Mouse (Mus musculus) brain, embryonic 14.5 days (tissue): Measurements from ENCODE around the gene Acoxl. TPM values are rescaled to one million over a fixed set of nuclear protein-coding genes. Genes with fewer than 3 reads are reported as not detected.
A peak's percentile ranks its signal among the peaks of the same experiment; 100 is the strongest.

ENCODE experiments used
- DNase-seq: peaks from one replicate; pipeline ENCODE4 v3.0.0-alpha.2; 2011; ENCODE audit warnings: low read depth
- CTCF ChIP-seq: fragments of 200-500 bp; IDR thresholded peaks from 2 replicates; pipeline ENCODE4 v1.5.1; 2012; ENCODE audit warnings: inconsistent platforms, mild to moderate bottlenecking, moderate library complexity, borderline replicate concordance; ENCODE audit not compliant: insufficient read depth, insufficient read length; ENCODE audit errors: extremely low read depth
- POLR2A ChIP-seq: fragments of 200-500 bp; IDR thresholded peaks from 2 replicates; pipeline ENCODE4 v1.6.1; 2012; ENCODE audit warnings: mild to moderate bottlenecking, inconsistent platforms, borderline replicate concordance; ENCODE audit not compliant: poor library complexity, insufficient read depth, insufficient read length, severe bottlenecking; ENCODE audit errors: extremely low read depth
- polyA plus RNA-seq: library from polyadenylated mRNA; depleted of rRNA; stranded (reverse); fragments of >200 nt; gene quantifications from 2 replicates; pipeline ENCODE4 v1.2.3, GENCODE M21; 2012

Gene Acoxl
- polyA plus RNA-seq, 1 experiment: 0.04 TPM

DNA sequence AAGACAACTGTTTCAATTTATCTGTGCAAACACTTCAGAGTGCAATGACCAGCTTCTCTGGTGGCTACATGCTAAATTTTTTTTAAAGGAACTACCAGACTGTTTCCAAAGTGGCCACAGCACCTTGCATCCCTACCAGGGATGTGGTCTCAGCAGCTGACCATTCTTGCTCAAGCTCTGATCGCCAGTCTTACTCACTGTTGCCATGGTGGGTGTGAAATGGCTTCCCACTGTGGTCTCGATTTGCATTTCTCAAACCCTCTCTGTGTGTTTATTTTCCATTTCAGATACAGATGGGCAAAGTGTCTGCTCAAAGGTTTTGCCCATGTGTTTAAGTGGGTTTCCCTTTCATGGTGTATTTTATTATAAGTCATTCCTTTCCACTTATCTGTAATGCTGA is 230.3 kb downstream of the Acoxl start:
- TF ChIP-seq CTCF (no peak), POLR2A (no peak)
- no peak for DNase-seq

GRCm38 (mm10) chr2:128071791-128072190 is 233.1 kb downstream of the Acoxl start:
- no peak for DNase-seq

DNA sequence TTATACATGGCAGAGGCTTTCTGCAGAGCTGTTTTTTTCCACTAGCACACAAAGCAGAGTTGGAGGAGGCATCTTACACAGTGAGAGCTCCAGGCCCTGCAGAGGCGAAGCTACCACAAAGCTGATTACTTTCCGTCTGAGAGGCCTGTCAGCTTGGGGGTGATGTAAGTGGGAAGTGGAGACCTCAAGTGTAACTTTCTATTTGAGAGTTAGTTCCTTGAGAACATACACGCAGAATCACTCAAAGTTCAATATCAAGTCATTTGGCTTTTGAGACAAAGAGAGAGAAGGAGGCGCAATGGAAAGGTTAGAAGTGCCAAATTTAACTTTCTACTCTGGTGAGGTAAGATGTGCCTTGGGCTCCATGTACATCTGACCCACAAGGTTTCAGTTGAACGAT is 234.3 kb downstream of the Acoxl start:
- TF ChIP-seq CTCF (no peak), POLR2A (no peak)
- no peak for DNase-seq

More at GRCm38 (mm10) chr2:128071791-128072190, 233.1 kb downstream of the Acoxl start:
- TF ChIP-seq CTCF: no peak
- no peak for TF ChIP-seq POLR2A

GRCm38 (mm10) chr2:128073603-128074002 is 234.9 kb downstream of the Acoxl start:
- DNase-seq: no peak
- TF ChIP-seq CTCF (no peak), POLR2A (no peak)

GRCm38 (mm10) chr2:128076936-128077335 is 238.3 kb downstream of the Acoxl start:
- DNase-seq: no peak
- no peak for TF ChIP-seq POLR2A
- TF ChIP-seq CTCF: no peak

DNA sequence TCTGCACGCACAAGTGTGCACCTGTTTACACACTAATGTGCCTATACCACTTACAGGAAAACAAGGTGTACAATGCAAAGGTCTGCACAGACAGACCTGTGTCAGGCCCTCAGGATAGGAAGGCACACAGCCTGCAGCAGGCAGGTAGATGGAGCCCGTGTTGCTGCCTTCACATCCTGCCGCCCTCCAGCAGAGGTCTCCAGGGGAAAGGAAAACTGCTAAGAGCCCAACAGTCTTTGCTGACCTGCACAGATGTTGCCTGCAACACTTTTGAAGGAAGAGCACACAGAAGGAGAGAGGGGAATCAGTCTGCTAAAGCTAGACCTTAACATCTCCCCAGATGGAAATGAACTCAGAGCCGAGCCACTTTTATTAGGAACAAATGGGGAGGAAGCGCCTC is 240.2 kb downstream of the Acoxl start:
- TF ChIP-seq POLR2A: no peak
- TF ChIP-seq CTCF: peak; percentile 56
- peak; percentile 71 for DNase-seq

GRCm38 (mm10) chr2:128079316-128079715 is 240.6 kb downstream of the Acoxl start:
- no peak for TF ChIP-seq CTCF
- TF ChIP-seq POLR2A: no peak
- DNase-seq: peak; percentile 43

GRCm38 (mm10) chr2:128083844-128084243 is 245.2 kb downstream of the Acoxl start:
- TF ChIP-seq CTCF (no peak), POLR2A (no peak)
- DNase-seq: no peak

GRCm38 (mm10) chr2:128084607-128085006 is 245.9 kb downstream of the Acoxl start:
- no peak for TF ChIP-seq POLR2A
- TF ChIP-seq CTCF: no peak
- no peak for DNase-seq

GRCm38 (mm10) chr2:128085481-128085880 is 246.8 kb downstream of the Acoxl start:
- no peak for DNase-seq
- no peak for TF ChIP-seq CTCF
- no peak for TF ChIP-seq POLR2A

DNA sequence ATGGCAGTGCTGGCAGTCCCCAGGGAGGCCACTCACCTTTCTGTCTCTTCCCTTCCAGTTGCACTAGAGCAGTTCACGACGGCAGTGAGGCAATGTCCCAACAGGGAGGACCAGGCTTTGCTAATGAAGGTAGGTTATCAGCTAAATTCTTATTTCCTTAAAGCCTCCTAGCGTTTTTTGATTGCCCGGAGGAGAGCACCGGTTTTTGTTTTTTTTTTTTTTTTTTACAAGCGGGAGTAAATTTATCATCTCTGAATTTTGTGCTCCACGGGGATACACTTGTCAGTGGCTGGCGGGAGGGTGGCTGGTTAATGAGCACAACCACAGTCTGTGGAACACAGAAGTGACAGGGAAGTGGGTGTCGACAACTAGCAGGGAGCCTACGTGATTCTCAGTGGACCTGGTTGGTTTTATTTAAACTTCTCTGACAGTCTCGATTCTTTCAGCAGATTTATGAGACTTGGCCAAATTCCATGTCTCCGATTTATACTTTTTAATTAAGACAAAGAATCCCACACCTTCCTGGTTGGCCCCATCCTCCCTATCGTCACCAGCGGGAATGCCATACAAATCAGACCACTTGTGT is 247.7 kb downstream of the Acoxl start:
- DNase-seq: no peak
- TF ChIP-seq POLR2A (no peak), CTCF (no peak)

GRCm38 (mm10) chr2:128086996-128087526 is 248.4 kb downstream of the Acoxl start:
- TF ChIP-seq CTCF: no peak
- TF ChIP-seq POLR2A: no peak
- DNase-seq: no peak
